Mouse (Mus musculus): ENCODE measurements around the gene Chst10. TPM values are rescaled to one million over a fixed set of nuclear protein-coding genes. Genes with fewer than 3 reads are reported as not detected.
A peak's percentile ranks its signal among the peaks of the same experiment; 100 is the strongest.

The Chst10 gene
- polyA plus RNA-seq, 1 experiment: 0.22 TPM

- Histone ChIP-seq H3K4me3 (ENCODE audit: insufficient read depth, low read depth, low read length) (no peak overlapping the region), H3K36me3 (ENCODE audit: control insufficient read depth, insufficient read depth, low read length) (no peaks in the 10 kb centered on the region), H3K4me1 (ENCODE audit: control insufficient read depth, insufficient read depth, low read length) (no peaks in the 10 kb centered on the region), H3K27ac (ENCODE audit: insufficient read depth, low read depth, low read length) (no peak overlapping the region), H3K27me3 (replicated peaks; ENCODE audit: control insufficient read depth, insufficient read depth, low read length) (no peaks in the 10 kb centered on the region)
- TF ChIP-seq CTCF (conservative IDR thresholded peaks at IDR 0.05; ENCODE audit: insufficient read depth, insufficient read length, low read depth, low read length) (no peak), POLR2A (IDR thresholded peaks at IDR 0.05; ENCODE audit: low read depth, low read length) (no peak)
- 55% methylated on average over 13 of the region's 13 CpGs for WGBS
- no peak for DNase-seq
Measured at GRCm38 (mm10) chr1:38869398-38870195, 28.4 kb downstream of the Chst10 start.

DNA sequence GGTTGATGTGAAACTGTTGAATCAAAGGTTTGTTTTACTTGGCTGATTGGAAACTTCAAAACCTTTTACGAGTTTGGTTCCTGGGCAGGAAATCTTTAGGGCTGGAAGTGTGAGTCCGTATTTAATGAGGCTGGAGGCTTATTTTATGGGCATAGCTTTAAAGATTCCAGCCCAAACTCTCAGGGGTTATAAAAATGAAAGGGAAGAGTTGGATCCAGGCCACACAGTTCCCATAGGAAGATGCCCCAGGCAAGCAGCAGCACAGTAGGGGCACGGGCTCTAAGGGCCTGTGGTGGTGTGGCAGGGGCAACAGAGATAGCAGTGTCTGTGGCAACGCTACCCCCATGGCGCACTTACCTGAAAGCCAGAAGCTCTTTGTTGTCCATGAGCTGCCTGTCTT, 31.7 kb downstream of the Chst10 start:
- Histone ChIP-seq H3K27me3 (replicated peaks; ENCODE audit: control insufficient read depth, insufficient read depth, low read length) (no peaks in the 10 kb centered on the region), H3K27ac (ENCODE audit: insufficient read depth, low read depth, low read length) (no peak overlapping the region), H3K36me3 (ENCODE audit: control insufficient read depth, insufficient read depth, low read length) (no peaks in the 10 kb centered on the region), H3K4me1 (ENCODE audit: control insufficient read depth, insufficient read depth, low read length) (no peaks in the 10 kb centered on the region), H3K4me3 (ENCODE audit: insufficient read depth, low read depth, low read length) (no peak overlapping the region)
- TF ChIP-seq POLR2A (IDR thresholded peaks at IDR 0.05; ENCODE audit: low read depth, low read length): no peak
- no peak for TF ChIP-seq CTCF (conservative IDR thresholded peaks at IDR 0.05; ENCODE audit: insufficient read depth, insufficient read length, low read depth, low read length)
- 81% methylated on average over 5 of the region's 5 CpGs for WGBS
- no peak for DNase-seq

DNA sequence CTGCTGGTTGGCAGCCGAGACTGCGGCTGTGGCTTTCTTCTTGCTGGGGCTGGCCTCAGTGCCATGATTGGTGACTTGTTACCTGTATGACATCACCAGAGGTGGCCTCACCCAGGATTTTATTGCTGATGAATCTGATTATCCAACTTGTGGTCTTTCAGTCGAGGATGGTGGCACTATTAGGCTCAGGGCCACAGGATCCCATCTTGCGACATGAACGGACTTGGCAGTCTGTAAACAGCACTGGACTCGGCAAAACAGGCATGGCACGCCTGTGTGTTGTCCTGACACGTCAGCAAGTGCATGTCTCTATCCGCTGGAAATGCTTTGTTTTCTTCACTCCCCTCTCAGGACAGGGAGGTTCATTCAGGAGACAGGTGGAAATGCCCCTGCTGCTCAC, 33.6 kb downstream of the Chst10 start:
- Histone ChIP-seq H3K4me1 (ENCODE audit: control insufficient read depth, insufficient read depth, low read length) (no peaks in the 10 kb centered on the region), H3K4me3 (ENCODE audit: insufficient read depth, low read depth, low read length) (no peak overlapping the region), H3K36me3 (ENCODE audit: control insufficient read depth, insufficient read depth, low read length) (no peaks in the 10 kb centered on the region), H3K27me3 (replicated peaks; ENCODE audit: control insufficient read depth, insufficient read depth, low read length) (no peaks in the 10 kb centered on the region), H3K27ac (ENCODE audit: insufficient read depth, low read depth, low read length) (no peak overlapping the region)
- no peak for DNase-seq
- WGBS: 77% methylated on average over 9 of the region's 9 CpGs
- TF ChIP-seq POLR2A (IDR thresholded peaks at IDR 0.05; ENCODE audit: low read depth, low read length) (no peak), CTCF (conservative IDR thresholded peaks at IDR 0.05; ENCODE audit: insufficient read depth, insufficient read length, low read depth, low read length) (no peak)

DNA sequence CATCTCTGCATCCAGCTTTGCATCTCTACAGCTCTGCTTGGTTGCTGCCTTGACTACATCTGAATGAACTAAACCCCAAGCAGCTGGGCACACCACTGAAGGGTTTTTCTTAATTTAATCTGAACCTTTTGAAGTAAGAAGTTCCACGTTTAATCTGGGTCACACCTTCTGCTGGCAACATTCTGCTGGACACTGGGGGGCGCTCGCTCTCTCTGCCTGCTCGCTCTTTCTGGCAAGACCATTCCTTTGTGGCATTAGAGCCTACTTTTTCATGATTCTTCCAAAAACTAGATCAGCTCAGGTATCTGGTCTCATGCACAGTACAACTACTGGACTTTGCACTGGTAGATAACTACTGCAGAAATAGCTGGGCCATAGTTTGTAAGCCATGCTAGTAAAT, 35.7 kb downstream of the Chst10 start:
- WGBS: 25% methylated on average over 4 of the region's 4 CpGs

GRCm38 (mm10) chr1:38860867-38861524, 37.0 kb downstream of the Chst10 start:
- no peak for DNase-seq
- Histone ChIP-seq H3K27ac (ENCODE audit: insufficient read depth, low read depth, low read length) (no peak overlapping the region), H3K4me3 (ENCODE audit: insufficient read depth, low read depth, low read length) (no peak overlapping the region), H3K27me3 (replicated peaks; ENCODE audit: control insufficient read depth, insufficient read depth, low read length) (no peaks in the 10 kb centered on the region), H3K4me1 (ENCODE audit: control insufficient read depth, insufficient read depth, low read length) (no peaks in the 10 kb centered on the region), H3K36me3 (ENCODE audit: control insufficient read depth, insufficient read depth, low read length) (no peaks in the 10 kb centered on the region)
- WGBS: 86% methylated on average over 9 of the region's 9 CpGs
- TF ChIP-seq POLR2A (IDR thresholded peaks at IDR 0.05; ENCODE audit: low read depth, low read length) (no peak), CTCF (conservative IDR thresholded peaks at IDR 0.05; ENCODE audit: insufficient read depth, insufficient read length, low read depth, low read length) (no peak)

More for the DNA sequence above, 35.7 kb downstream of the Chst10 start:
- H3K4me3 ChIP-seq (ENCODE audit: insufficient read depth, low read depth, low read length): no peak overlapping the region
- H3K4me1 ChIP-seq (ENCODE audit: control insufficient read depth, insufficient read depth, low read length): no peaks in the 10 kb centered on the region
- no peaks in the 10 kb centered on the region for H3K36me3 ChIP-seq (ENCODE audit: control insufficient read depth, insufficient read depth, low read length)
- H3K27ac ChIP-seq (ENCODE audit: insufficient read depth, low read depth, low read length): no peak overlapping the region
- DNase-seq: no peak
- H3K27me3 ChIP-seq (replicated peaks; ENCODE audit: control insufficient read depth, insufficient read depth, low read length): no peaks in the 10 kb centered on the region
- TF ChIP-seq POLR2A (IDR thresholded peaks at IDR 0.05; ENCODE audit: low read depth, low read length) (no peak), CTCF (conservative IDR thresholded peaks at IDR 0.05; ENCODE audit: insufficient read depth, insufficient read length, low read depth, low read length) (peak; percentile 34; the same call in 1 of the 2 replicates)

DNA sequence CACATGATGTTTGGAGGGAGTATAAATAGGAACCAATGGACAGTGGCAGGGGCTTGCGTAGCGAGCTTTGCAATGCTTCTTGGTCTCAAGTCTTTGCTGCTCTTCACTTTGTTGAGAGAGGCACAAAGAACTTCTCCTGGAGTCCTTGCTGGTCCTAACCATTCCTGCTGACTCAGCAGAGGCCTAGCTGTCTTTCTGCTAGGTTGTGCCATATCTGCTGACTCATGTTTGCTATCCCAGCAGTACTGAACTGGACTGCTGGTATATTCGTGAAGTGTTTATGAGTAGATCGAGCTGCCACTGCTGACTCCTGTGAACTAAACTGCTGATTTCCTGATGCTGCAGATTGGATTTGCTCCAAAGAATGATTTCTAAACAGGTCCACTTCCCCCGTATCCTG, 37.8 kb downstream of the Chst10 start:
- H3K27ac ChIP-seq (ENCODE audit: insufficient read depth, low read depth, low read length): no peak overlapping the region
- H3K27me3 ChIP-seq (replicated peaks; ENCODE audit: control insufficient read depth, insufficient read depth, low read length): no peaks in the 10 kb centered on the region
- no peak overlapping the region for H3K4me3 ChIP-seq (ENCODE audit: insufficient read depth, low read depth, low read length)
- WGBS: 68% methylated on average over 5 of the region's 5 CpGs
- no peak for TF ChIP-seq CTCF (conservative IDR thresholded peaks at IDR 0.05; ENCODE audit: insufficient read depth, insufficient read length, low read depth, low read length)
- no peak for TF ChIP-seq POLR2A (IDR thresholded peaks at IDR 0.05; ENCODE audit: low read depth, low read length)
- no peaks in the 10 kb centered on the region for H3K4me1 ChIP-seq (ENCODE audit: control insufficient read depth, insufficient read depth, low read length)
- no peaks in the 10 kb centered on the region for H3K36me3 ChIP-seq (ENCODE audit: control insufficient read depth, insufficient read depth, low read length)
- no peak for DNase-seq

DNA sequence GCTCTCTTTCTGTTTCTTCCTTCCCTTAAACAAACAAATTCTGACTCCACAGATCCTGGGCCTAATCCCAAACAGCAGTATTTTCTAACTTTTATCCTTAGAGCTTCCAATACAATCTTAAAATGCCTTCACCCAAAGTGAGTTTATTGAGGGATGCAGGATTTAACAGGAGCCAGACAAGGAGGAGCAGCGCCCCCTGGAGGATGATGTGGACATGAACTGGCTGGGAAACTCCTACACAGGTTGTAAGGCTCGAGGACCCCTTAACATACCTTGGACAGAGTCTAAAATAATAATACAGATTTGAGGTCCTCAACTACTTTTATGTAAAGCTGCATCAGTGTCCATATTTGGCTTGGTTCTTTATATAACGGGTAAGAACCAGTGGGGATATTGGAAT, 41.8 kb downstream of the Chst10 start:
- TF ChIP-seq CTCF (conservative IDR thresholded peaks at IDR 0.05; ENCODE audit: insufficient read depth, insufficient read length, low read depth, low read length) (peak; percentile 64), POLR2A (IDR thresholded peaks at IDR 0.05; ENCODE audit: low read depth, low read length) (no peak)
- no peaks in the 10 kb centered on the region for H3K27me3 ChIP-seq (replicated peaks; ENCODE audit: control insufficient read depth, insufficient read depth, low read length)
- no peaks in the 10 kb centered on the region for H3K4me1 ChIP-seq (ENCODE audit: control insufficient read depth, insufficient read depth, low read length)
- no peak overlapping the region for H3K4me3 ChIP-seq (ENCODE audit: insufficient read depth, low read depth, low read length)
- no peak overlapping the region for H3K27ac ChIP-seq (ENCODE audit: insufficient read depth, low read depth, low read length)
- DNase-seq: peak; percentile 9
- WGBS: 12% methylated on average over 3 of the region's 3 CpGs
- no peaks in the 10 kb centered on the region for H3K36me3 ChIP-seq (ENCODE audit: control insufficient read depth, insufficient read depth, low read length)
